Mouse (Mus musculus) forebrain, embryonic 16.5 days (tissue): ENCODE data around the gene N4bp1. TPM values are rescaled to one million over a fixed set of nuclear protein-coding genes. Genes with fewer than 3 reads are reported as not detected.

Experiments used
- ATAC-seq: fragments of 200-750 bp; cut with Nextera tagmentation; 2 replicates; pipeline ENCODE4 v1.8.0; 2017; ENCODE audit warnings: mild to moderate bottlenecking, moderate library complexity
- H3K27ac ChIP-seq: fragments of 300-500 bp; sonication (generic); 2 replicates; pipeline ENCODE4 v1.5.1; 2014; ENCODE audit warnings: low read length, control low read depth
- H3K27me3 ChIP-seq: fragments of 300-500 bp; sonication (generic); replicated peaks from 2 replicates; pipeline ENCODE4 v1.6.1; 2014; ENCODE audit warnings: low read length; ENCODE audit not compliant: control insufficient read depth, insufficient read depth
- H3K36me3 ChIP-seq: fragments of 300-500 bp; sonication (generic); 2 replicates; pipeline ENCODE4 v1.6.1; 2014; ENCODE audit not compliant: control insufficient read depth, insufficient read depth
- H3K4me1 ChIP-seq: fragments of 300-500 bp; sonication (generic); replicated peaks from 2 replicates; pipeline ENCODE4 v1.6.1; 2014; ENCODE audit warnings: low read length; ENCODE audit not compliant: control insufficient read depth, insufficient read depth
- H3K4me2 ChIP-seq: fragments of 300-500 bp; sonication (generic); 2 replicates; pipeline ENCODE4 v1.6.1; 2014; ENCODE audit warnings: mild to moderate bottlenecking, low read length, control low read depth
- H3K4me3 ChIP-seq: fragments of 300-500 bp; sonication (generic); replicated peaks from 2 replicates; pipeline ENCODE4 v1.5.1; 2014; ENCODE audit warnings: mild to moderate bottlenecking, low read length, control low read depth
- H3K9ac ChIP-seq: fragments of 300-500 bp; sonication (generic); replicated peaks from 2 replicates; pipeline ENCODE4 v1.6.1; 2014; ENCODE audit warnings: low read depth, low read length, control low read depth
- H3K9me3 ChIP-seq: fragments of 300-500 bp; sonication (generic); 2 replicates; pipeline ENCODE4 v1.6.1; 2016; ENCODE audit warnings: low read length; ENCODE audit not compliant: control insufficient read depth
- WGBS: fragments of 180-500 bp; shearing (Covaris S2); extraction: QIAGEN DNeasy Blood & Tissue Kit; methylation state at CpG from one replicate; pipeline ENCODE4 v1.1.7; 2014; 5-methylcytosine and 5-hydroxymethylcytosine counted together
- polyA plus RNA-seq: library from polyadenylated mRNA; unstranded; fragments of >200 nt; fragmentation: Nextera tagmentation; extraction: Ambion mirVana; gene quantifications from 2 replicates; pipeline ENCODE4 v1.2.1, GENCODE M21; 2015

The N4bp1 gene
- polyA plus RNA-seq, 1 experiment from 2014 or later: 10.3 TPM

DNA sequence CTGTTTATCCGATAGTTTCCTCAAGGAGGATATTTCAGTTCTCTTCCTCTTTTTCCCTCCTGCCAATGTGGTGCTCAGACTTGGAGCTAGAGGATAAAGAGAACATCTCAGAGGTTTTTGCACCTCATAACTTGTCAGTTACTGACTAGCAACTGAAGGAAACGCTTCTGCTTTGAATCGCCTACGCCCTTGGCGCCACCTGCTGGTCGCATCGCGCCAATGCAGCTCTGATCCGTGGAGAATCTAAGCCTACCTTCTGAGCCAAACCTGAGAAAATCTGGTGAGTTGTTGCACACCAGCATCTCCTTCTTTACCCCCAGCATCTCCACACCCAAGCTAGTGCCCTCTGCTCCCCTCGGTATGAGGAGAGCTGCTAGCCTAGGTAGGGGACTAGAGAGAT is 18.0 kb upstream of the N4bp1 start:
- no peak for ATAC-seq

GRCm38 (mm10) chr8:86902656-86903055 is 17.6 kb upstream of the N4bp1 start:
- H3K27me3 ChIP-seq: no peaks in the 10 kb centered on the region; the same call in 1 of the 2 replicates
- H3K27ac ChIP-seq: no peak overlapping the region
- WGBS: 79% methylated on average over 8 of the region's 8 CpGs
- H3K4me1 ChIP-seq: no peaks in the 10 kb centered on the region
- no peak overlapping the region for H3K4me2 ChIP-seq
- no peak for ATAC-seq
- H3K9me3 ChIP-seq: no peaks in the 10 kb centered on the region
- no peaks in the 10 kb centered on the region for H3K36me3 ChIP-seq
- no peak overlapping the region for H3K9ac ChIP-seq
- H3K4me3 ChIP-seq: no peak overlapping the region

More for the DNA sequence above, 18.0 kb upstream of the N4bp1 start:
- no peak overlapping the region for H3K4me2 ChIP-seq
- no peaks in the 10 kb centered on the region for H3K9me3 ChIP-seq
- 7% methylated on average over 10 of the region's 10 CpGs for WGBS
- no peak overlapping the region for H3K27ac ChIP-seq
- no peaks in the 10 kb centered on the region for H3K36me3 ChIP-seq
- no peak overlapping the region for H3K9ac ChIP-seq
- H3K4me1 ChIP-seq: no peaks in the 10 kb centered on the region
- H3K4me3 ChIP-seq: no peak overlapping the region
- H3K27me3 ChIP-seq: no peaks in the 10 kb centered on the region; the same call in 1 of the 2 replicates

- Histone ChIP-seq H3K4me1 (no peaks in the 10 kb centered on the region), H3K27me3 (no peaks in the 10 kb centered on the region; the same call in 1 of the 2 replicates), H3K4me3 (no peak overlapping the region), H3K27ac (no peak overlapping the region), H3K9me3 (no peaks in the 10 kb centered on the region), H3K9ac (no peak overlapping the region), H3K36me3 (no peaks in the 10 kb centered on the region), H3K4me2 (no peak overlapping the region)
- ATAC-seq: no peak
- WGBS: 69% methylated on average over 5 of the region's 5 CpGs
Observed at GRCm38 (mm10) chr8:86901972-86902371, 16.9 kb upstream of the N4bp1 start.

DNA sequence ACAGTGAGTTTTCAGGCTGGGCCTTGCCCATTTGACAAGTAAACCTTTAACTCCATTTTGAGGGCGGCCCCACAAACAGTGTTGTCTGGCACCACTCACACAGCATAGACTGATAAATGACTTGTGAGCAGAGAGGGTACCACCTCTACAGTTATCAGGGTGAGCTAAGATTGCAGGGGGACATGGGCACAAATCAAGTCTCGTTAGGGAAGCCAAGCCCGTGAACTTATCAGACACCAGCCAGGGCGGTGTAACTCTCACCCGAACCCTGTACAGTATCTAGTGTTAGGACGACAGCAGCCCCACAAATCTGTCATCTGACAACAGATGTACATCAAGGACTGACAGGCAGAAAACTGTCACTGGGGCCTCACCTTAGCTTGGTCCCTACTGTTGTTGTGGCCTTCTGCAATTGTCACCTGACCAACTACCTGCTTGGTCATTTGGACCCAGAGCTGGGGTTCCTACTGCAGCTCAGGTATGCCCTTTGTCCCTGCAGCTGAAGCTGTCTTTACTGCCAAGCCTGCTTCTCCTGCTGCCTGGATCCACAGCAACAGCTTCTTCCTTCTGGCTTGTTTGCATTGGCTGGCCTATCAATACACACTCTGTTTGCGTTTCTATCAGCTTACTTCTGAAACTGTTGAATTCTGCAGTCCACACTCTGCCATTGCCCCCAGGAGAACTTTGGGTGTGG is 12.8 kb upstream of the N4bp1 start:
- H3K27ac ChIP-seq: no peak overlapping the region
- H3K27me3 ChIP-seq: no peaks in the 10 kb centered on the region; the same call in 1 of the 2 replicates
- WGBS: 83% methylated on average over 7 of the region's 7 CpGs
- ATAC-seq: no peak
- H3K4me3 ChIP-seq: no peak overlapping the region
- no peaks in the 10 kb centered on the region for H3K9me3 ChIP-seq
- no peaks in the 10 kb centered on the region for H3K36me3 ChIP-seq
- H3K4me1 ChIP-seq: no peaks in the 10 kb centered on the region
- H3K4me2 ChIP-seq: no peak overlapping the region
- no peak overlapping the region for H3K9ac ChIP-seq

DNA sequence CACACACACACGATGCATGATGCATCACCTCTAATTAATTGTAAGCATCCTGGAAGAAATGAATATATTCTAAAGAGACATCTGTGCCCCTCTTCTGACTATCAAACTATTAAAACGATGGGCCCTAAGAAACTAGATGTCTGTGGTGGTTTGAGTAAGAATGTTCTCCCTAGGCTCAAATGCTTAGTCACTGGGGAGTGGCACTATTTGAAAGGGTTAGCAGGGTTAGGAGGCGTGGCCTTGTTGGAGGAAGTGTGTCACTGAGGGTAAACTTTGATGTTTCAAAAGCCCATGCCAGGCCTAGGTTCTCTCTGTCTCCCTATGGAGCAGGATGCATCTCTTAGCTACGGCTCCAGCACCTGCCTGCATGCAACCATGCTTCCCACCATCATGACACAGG is 10.3 kb upstream of the N4bp1 start:
- Histone ChIP-seq H3K36me3 (no peaks in the 10 kb centered on the region), H3K9me3 (no peaks in the 10 kb centered on the region), H3K9ac (no peak overlapping the region), H3K4me3 (no peak overlapping the region), H3K27ac (no peak overlapping the region), H3K27me3 (no peaks in the 10 kb centered on the region), H3K4me1 (no peaks in the 10 kb centered on the region), H3K4me2 (no peak overlapping the region)
- ATAC-seq: no peak
- WGBS: 93% methylated on average over 4 of the region's 4 CpGs

DNA sequence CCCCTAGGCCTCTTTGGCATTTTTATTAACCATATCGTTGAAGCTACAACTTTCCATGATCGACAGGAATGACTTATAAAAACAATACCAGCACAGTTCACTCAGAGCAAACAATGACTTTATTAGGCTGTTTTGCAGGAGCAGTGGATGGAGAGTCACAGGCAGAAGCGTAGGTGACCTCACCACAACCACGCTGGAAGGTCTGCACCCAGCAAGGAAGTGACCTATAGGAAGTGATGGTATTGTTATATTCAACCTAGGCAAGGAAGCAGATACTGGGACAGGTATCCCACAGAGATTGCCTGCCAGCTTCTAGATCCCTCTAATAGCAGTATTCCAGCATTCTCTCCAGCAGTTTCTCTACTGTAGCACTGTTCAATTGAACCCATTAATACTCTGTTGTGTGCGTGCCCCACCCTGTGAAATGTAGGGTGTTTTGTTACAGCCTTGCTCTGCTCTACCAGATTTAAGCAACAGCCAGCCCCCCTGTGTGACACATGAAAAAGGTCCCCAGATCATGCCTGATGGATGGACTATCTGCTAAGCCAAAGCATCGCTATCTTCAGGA is 9.2 kb upstream of the N4bp1 start:
- no peak for ATAC-seq
- H3K4me1 ChIP-seq: no peaks in the 10 kb centered on the region
- no peaks in the 10 kb centered on the region for H3K36me3 ChIP-seq
- no peak overlapping the region for H3K4me3 ChIP-seq
- H3K9ac ChIP-seq: no peak overlapping the region
- no peak overlapping the region for H3K27ac ChIP-seq
- 85% methylated on average over 6 of the region's 6 CpGs for WGBS
- no peak overlapping the region for H3K4me2 ChIP-seq
- no peaks in the 10 kb centered on the region for H3K27me3 ChIP-seq
- H3K9me3 ChIP-seq: no peaks in the 10 kb centered on the region

- no peak overlapping the region for H3K9ac ChIP-seq
- no peak for ATAC-seq
- no peaks in the 10 kb centered on the region for H3K36me3 ChIP-seq
- H3K4me1 ChIP-seq: no peaks in the 10 kb centered on the region
- H3K27ac ChIP-seq: no peak overlapping the region
- no peak overlapping the region for H3K4me2 ChIP-seq
- WGBS: 93% methylated on average over 4 of the region's 4 CpGs
- no peaks in the 10 kb centered on the region for H3K9me3 ChIP-seq
- no peaks in the 10 kb centered on the region for H3K27me3 ChIP-seq
- no peak overlapping the region for H3K4me3 ChIP-seq
Observed at GRCm38 (mm10) chr8:86893554-86893953, 8.5 kb upstream of the N4bp1 start.

GRCm38 (mm10) chr8:86891533-86891932 is 6.5 kb upstream of the N4bp1 start:
- WGBS: 91% methylated on average over 1 of the region's 1 CpGs
- Histone ChIP-seq H3K4me1 (no peaks in the 10 kb centered on the region), H3K9me3 (no peaks in the 10 kb centered on the region), H3K4me3 (no peak overlapping the region), H3K27me3 (peaks cover 2% of the 10 kb centered on the region; the same call in 1 of the 2 replicates), H3K36me3 (no peaks in the 10 kb centered on the region), H3K4me2 (no peak overlapping the region), H3K9ac (no peak overlapping the region), H3K27ac (no peak overlapping the region)
- no peak for ATAC-seq

GRCm38 (mm10) chr8:86888058-86888939 is 3.2 kb upstream of the N4bp1 start:
- Histone ChIP-seq H3K27ac (no peak overlapping the region), H3K36me3 (no peaks in the 10 kb centered on the region), H3K9ac (no peak overlapping the region), H3K4me1 (peaks cover 8% of the 10 kb centered on the region), H3K4me3 (no peak overlapping the region), H3K9me3 (no peaks in the 10 kb centered on the region), H3K27me3 (peaks cover 2% of the 10 kb centered on the region; the same call in 1 of the 2 replicates), H3K4me2 (no peak overlapping the region)
- 67% methylated on average over 11 of the region's 11 CpGs for WGBS
- no peak for ATAC-seq
